Mouse (Mus musculus): Measurements from ENCODE around the gene Grin1. TPM values are rescaled to one million over a fixed set of nuclear protein-coding genes. Genes with fewer than 3 reads are reported as not detected.

Grin1 gene
- polyA plus RNA-seq, 1 experiment from 2014 or later: 0.46 TPM

DNA sequence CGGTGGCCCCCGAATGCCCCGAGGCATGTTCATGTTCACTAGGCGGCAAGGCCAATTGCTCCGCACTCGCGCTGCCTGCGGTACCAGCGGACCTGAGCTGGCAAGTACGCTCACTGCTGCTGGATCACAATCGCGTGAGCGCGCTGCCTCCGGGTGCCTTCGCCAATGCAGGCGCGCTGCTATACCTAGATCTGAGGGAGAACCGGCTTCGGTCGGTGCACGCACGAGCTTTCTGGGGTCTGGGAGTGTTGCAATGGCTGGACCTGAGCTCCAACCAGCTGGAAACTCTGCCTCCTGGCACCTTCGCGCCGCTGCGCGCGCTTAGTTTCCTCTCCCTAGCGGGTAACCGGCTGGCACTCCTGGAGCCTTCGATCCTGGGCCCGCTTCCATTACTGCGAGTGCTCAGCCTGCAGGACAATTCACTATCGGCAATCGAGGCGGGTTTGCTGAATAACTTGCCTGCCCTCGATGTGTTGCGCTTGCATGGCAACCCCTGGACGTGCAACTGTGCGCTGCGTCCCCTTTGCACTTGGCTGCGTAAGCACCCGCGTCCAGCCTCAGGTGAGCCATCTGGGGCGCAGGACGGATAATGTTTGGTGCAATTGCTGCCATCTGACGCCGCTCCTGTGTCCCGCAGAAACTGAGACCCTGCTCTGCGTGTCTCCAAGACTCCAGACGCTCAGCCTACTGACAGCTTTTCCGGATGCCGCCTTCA lies 28.7 kb downstream of the Grin1 start:
- peaks cover 27% of the 10 kb centered on the region for H3K4me1 ChIP-seq
- no peak overlapping the region for H3K27ac ChIP-seq
- H3K9me3 ChIP-seq (replicated peaks): no peaks in the 10 kb centered on the region
- H3K27me3 ChIP-seq (ENCODE audit: low read depth, poor library complexity, severe bottlenecking): peaks cover 94% of the 10 kb centered on the region
- H3K36me3 ChIP-seq: peaks cover 16% of the 10 kb centered on the region
- peak overlapping the region; percentile 22 for H3K4me3 ChIP-seq
- WGBS: 2% methylated on average over 54 of the region's 54 CpGs
- DNase-seq (ENCODE audit: low spot score): peak; percentile 41

DNA sequence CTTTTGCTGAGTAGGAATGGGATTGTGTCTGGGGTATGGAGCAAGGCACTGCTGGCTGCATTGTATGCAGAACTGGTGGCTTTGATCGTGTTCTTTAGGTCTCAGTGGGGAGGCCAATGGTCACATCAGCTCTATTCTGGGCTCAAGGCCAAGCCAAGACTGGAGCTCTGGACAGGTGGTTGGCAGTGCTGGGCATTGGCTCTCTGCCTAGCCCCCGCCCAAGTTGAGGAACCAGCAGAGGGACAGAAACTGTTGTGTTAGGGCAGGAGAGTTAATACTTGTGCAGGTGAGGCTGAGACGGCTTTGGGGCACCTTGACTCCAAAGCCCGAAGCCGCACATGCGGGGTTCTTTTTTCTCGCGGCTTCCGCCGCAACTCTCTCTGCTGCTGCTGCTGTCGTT lies 29.3 kb downstream of the Grin1 start, which contains the start of gene Lrrc26:
Gene Lrrc26 (plus strand): TSS at position 265 of the 400 bp plus-strand sequence.
- no peaks in the 10 kb centered on the region for H3K9me3 ChIP-seq (replicated peaks)
- H3K27me3 ChIP-seq (ENCODE audit: low read depth, poor library complexity, severe bottlenecking): peaks cover 88% of the 10 kb centered on the region
- no peak for DNase-seq (ENCODE audit: low spot score)
- H3K27ac ChIP-seq: no peak within 1 kb of the TSS
- H3K4me3 ChIP-seq: peak within 1 kb of the TSS; percentile 22
- peaks cover 27% of the 10 kb centered on the region for H3K4me1 ChIP-seq
- H3K36me3 ChIP-seq: peaks cover 22% of the 10 kb centered on the region
- 16% methylated on average over 11 of the region's 11 CpGs for WGBS

DNA sequence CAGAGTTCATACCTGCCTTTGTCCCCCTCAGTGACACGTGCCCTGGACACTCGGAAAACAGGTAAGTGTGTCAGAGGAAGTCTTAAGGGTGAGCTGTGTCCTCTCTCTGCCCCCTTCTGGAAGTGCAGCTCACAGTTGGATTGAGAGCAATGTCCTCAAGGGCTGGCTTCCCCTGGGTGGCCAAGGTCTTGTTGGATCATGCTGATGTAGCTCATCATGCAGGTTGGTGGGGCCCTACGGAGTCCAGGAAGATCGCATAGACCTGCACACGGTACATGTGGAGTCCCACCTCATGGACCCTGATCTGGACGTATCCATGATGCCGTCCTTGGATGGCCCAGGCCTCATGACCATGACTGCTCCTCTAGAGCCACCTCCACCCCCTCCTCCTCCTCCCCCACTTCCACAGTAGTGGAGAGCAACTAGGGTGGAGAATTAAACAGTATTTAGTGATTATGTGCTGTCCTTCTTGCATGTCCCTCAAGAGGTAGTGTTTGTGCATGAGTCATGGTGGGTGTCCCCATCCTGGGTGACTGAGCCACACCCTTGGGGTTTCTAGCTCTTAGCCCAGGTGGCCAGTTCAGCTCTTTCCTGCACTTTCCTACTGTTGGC lies 30.1 kb downstream of the Grin1 start:
- WGBS: 82% methylated on average over 7 of the region's 7 CpGs
- no peak overlapping the region for H3K27ac ChIP-seq
- H3K27me3 ChIP-seq (ENCODE audit: low read depth, poor library complexity, severe bottlenecking): peaks cover 80% of the 10 kb centered on the region
- no peak overlapping the region for H3K4me3 ChIP-seq
- H3K4me1 ChIP-seq: peaks cover 27% of the 10 kb centered on the region
- no peak for DNase-seq (ENCODE audit: low spot score)
- no peaks in the 10 kb centered on the region for H3K9me3 ChIP-seq (replicated peaks)
- H3K36me3 ChIP-seq: peaks cover 30% of the 10 kb centered on the region

DNA sequence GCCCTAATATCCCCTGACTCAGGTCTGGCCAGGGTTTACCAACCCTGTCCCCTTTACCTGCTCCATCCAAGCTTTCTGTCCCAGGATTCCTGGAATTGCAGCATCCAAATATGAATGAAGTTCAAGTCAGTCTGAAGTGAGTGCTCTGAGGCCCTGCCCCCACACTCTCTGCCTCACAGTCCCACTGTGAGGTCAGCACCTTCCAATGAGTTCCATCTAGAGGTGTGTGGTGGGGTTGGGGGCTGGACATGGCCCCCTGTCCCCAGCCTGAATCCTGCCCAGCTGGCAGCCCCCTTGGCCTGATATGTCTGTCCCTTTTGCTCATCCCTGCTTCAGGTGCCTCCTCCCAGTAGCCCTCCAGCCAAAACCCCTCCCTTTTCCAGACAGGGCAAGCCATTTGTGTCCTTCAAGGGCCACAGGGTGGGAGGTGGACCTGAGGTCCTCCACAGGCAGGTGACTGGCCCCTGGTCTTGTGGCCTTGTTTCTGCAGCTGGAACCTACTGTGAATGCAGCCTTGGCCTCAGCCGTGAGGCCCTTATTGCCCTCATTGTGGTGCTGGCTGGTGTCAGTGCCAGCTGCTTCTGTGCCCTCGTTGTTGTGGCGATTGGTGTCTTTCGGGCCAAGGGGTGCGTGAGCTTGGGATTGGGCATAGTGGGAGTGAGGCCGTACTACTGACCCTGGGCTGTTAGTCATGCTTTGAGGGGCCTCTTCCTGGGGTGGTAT lies 30.9 kb downstream of the Grin1 start, which contains the start of gene Tmem210:
Gene Tmem210 (plus strand): TSS at position 219 of the 723 bp plus-strand sequence.
- peaks cover 72% of the 10 kb centered on the region for H3K27me3 ChIP-seq (ENCODE audit: low read depth, poor library complexity, severe bottlenecking)
- WGBS: 85% methylated on average over 6 of the region's 6 CpGs
- H3K36me3 ChIP-seq: peaks cover 37% of the 10 kb centered on the region
- no peak within 1 kb of the TSS for H3K27ac ChIP-seq
- no peak within 1 kb of the TSS for H3K4me3 ChIP-seq
- no peaks in the 10 kb centered on the region for H3K9me3 ChIP-seq (replicated peaks)
- H3K4me1 ChIP-seq: peaks cover 27% of the 10 kb centered on the region
- DNase-seq (ENCODE audit: low spot score): no peak

DNA sequence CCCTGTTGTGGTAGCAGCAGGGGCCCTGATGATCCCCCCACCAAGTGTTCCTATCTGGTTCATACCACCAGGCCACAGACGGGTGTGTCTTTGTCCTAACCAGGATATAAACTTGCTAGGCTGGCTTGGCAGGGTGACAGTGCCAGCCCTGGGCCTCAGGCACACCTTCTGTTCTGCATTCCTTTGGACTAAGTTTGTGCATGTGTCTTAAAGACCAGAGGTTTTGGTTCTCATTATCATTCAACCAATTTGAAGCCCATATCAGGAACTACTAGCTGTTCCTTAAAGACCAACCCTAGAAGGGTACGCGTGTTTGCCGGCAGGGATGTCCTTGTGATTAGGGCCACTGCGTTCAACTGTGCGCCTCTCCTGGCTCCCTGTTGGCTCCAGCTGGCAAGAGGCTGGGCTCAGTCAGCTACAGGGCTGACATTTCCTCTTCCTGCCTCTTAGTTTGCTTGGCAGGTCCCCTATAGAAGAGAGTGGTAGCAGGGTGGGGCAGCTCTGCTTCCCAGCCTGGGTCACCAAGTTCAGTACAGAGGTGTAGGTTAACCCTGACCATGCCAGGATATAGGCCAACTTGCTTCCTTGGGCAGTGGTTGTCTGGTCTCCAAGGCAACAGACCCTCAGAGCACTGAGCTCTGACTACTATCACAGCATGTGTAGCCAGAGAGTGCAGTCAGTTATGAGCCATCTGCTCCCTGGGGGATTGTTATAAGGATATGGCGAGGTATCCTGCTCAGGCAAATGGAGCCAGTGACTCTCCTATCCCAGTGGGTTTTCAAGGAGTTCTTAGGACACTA lies 31.9 kb downstream of the Grin1 start:
- H3K4me1 ChIP-seq: peaks cover 22% of the 10 kb centered on the region
- H3K36me3 ChIP-seq: peaks cover 48% of the 10 kb centered on the region
- no peak for DNase-seq (ENCODE audit: low spot score)
- H3K27ac ChIP-seq: no peak overlapping the region
- H3K4me3 ChIP-seq: no peak overlapping the region
- WGBS: 55% methylated on average over 7 of the region's 7 CpGs
- peaks cover 62% of the 10 kb centered on the region for H3K27me3 ChIP-seq (ENCODE audit: low read depth, poor library complexity, severe bottlenecking)
- H3K9me3 ChIP-seq (replicated peaks): no peaks in the 10 kb centered on the region

DNA sequence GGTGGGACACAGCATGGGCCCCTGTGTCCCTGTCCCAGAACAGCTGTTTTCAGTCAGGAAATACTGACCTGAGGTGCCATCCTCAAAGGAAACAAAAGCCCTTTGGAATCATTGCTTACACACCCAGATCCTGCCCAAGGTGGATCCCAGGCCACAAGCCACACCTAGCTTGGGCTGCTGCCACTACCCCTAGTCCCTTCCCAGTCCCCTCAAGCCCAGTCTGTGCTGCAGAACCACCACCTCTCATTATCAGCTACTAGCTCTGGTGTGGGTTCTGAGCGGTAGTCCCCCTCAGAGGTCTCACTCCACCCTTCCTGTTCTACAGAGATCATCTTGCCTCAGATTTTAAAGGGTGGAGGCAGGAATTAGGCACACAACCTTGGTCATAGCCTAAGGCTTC lies 32.7 kb downstream of the Grin1 start:
- no peaks in the 10 kb centered on the region for H3K9me3 ChIP-seq (replicated peaks)
- peaks cover 15% of the 10 kb centered on the region for H3K4me1 ChIP-seq
- peaks cover 55% of the 10 kb centered on the region for H3K27me3 ChIP-seq (ENCODE audit: low read depth, poor library complexity, severe bottlenecking)
- WGBS: 92% methylated on average over 1 of the region's 1 CpGs
- no peak for DNase-seq (ENCODE audit: low spot score)
- H3K36me3 ChIP-seq: peaks cover 55% of the 10 kb centered on the region
- no peak overlapping the region for H3K4me3 ChIP-seq
- no peak overlapping the region for H3K27ac ChIP-seq

DNA sequence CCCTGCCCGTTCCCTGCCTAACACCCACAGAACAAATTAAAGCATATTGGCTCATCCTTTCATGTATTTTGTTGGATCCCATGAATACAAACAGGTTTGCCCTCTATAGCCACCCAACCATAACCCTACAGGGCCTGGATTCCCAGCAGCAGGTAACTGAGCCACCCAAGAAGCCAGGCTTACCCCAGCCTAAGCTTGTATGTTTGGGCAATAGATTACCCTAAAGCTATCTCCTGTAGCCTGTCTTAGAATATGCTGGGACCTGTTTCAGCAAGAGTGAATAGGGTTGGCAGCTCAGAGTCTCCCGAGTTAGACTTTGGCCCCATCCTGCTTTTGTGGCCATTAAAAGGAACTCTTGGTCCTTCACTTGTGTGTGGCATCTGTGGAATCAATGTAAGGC lies 33.4 kb downstream of the Grin1 start:
- Histone ChIP-seq H3K27me3 (ENCODE audit: low read depth, poor library complexity, severe bottlenecking) (peaks cover 47% of the 10 kb centered on the region), H3K4me1 (peaks cover 8% of the 10 kb centered on the region), H3K4me3 (no peak overlapping the region), H3K27ac (no peak overlapping the region), H3K9me3 (replicated peaks) (no peaks in the 10 kb centered on the region), H3K36me3 (peaks cover 62% of the 10 kb centered on the region)
- WGBS: 90% methylated on average over 2 of the region's 2 CpGs
- DNase-seq (ENCODE audit: low spot score): no peak

DNA sequence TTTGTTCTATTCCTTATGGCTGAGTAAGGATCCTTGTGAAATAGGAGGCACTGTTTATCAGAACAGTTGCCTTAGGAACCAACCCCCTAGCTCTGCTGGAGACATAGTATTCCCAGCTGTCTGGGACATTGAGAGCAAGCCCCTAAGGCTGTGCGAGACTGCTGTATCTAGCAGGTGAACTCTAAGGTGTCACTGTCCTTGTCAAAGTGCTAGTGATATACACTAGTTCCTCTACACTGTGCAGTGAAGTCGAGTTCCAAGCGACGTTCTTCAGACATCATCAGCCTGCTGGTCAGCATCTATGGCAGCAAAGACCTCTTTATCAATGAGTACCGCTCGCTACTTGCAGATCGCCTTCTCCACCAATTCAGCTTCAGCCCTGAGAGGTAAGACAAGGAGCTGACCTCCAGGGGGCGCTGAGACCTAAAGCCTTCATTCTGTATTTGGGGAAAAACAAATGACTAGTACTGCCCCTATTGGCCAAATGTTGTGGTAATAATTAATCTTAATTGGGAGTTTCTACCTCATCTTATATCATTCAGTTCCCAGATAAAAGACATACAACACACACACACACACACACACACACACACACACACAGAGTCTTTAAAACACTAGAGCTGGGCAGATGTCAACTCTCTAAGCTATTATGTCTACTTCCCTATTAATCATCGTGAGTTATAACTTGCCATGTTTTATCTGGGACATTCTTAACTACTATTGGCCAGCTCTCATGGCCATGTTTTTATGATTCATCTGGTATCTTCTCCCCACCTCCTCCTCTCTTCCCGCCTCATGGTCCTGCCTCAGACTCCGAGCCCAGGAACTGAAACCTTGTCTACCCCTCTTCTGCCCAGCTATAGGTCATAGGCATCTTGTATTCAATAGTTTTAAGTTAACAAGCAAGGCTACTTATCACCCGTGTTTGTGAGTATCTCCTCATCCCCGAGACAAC lies 39.8 kb downstream of the Grin1 start:
- no peak overlapping the region for H3K27ac ChIP-seq
- DNase-seq (ENCODE audit: low spot score): peak; percentile 79
- peaks cover 99% of the 10 kb centered on the region for H3K36me3 ChIP-seq
- no peaks in the 10 kb centered on the region for H3K4me1 ChIP-seq
- no peaks in the 10 kb centered on the region for H3K9me3 ChIP-seq (replicated peaks)
- no peak overlapping the region for H3K4me3 ChIP-seq
- 64% methylated on average over 13 of the region's 13 CpGs for WGBS
- no peaks in the 10 kb centered on the region for H3K27me3 ChIP-seq (ENCODE audit: low read depth, poor library complexity, severe bottlenecking)

DNA sequence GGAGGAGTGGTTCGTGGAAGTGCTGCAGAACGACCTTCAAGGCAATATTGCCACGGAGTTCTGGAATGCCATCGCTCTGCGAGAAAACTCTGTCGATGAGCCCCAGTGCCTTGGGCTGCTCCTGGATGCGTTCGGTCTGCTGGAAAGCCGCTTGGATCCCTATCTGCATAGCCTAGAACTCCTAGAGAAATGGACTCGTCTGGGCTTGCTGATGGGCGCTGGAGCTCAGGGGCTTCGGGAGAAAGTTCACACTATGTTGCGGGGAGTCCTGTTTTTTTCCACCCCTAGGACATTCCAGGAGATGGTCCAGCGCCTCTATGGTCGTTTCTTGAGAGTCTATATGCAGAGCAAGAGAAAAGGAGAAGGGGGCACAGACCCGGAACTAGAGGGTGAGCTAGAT lies 46.0 kb downstream of the Grin1 start:
- peak; percentile 32 for DNase-seq (ENCODE audit: low spot score)
- Histone ChIP-seq H3K4me3 (peak overlapping the region; percentile 94), H3K27ac (peak overlapping the region; percentile 87), H3K27me3 (ENCODE audit: low read depth, poor library complexity, severe bottlenecking) (no peaks in the 10 kb centered on the region), H3K36me3 (peaks cover 84% of the 10 kb centered on the region), H3K4me1 (peaks cover 26% of the 10 kb centered on the region), H3K9me3 (replicated peaks) (no peaks in the 10 kb centered on the region)
- WGBS: 39% methylated on average over 16 of the region's 16 CpGs

DNA sequence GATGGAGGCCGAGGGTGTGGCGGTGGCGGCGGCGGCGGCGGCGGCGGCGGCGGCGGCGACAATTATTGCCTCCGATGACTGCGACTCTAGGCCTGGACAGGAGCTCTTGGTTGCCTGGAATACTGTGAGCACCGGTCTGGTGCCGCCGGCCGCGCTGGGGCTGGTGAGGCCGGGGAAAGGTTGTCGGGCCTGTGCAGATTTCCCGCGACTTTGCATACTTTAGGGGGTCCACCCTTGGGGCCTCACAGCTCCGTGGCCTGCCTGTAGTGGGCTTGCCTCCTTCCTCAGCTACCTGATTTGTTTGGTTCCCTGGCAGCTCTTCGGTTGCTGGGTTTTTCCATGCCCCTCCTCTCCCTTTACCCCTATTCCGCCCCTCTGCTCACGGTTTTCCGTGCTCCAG lies 46.5 kb downstream of the Grin1 start:
- WGBS: under 1% methylated on average over 29 of the region's 29 CpGs
- H3K27ac ChIP-seq: peak overlapping the region; percentile 87
- H3K4me3 ChIP-seq: peak overlapping the region; percentile 94
- no peak for DNase-seq (ENCODE audit: low spot score)
- H3K27me3 ChIP-seq (ENCODE audit: low read depth, poor library complexity, severe bottlenecking): no peaks in the 10 kb centered on the region
- no peaks in the 10 kb centered on the region for H3K9me3 ChIP-seq (replicated peaks)
- peaks cover 80% of the 10 kb centered on the region for H3K36me3 ChIP-seq
- H3K4me1 ChIP-seq: peaks cover 26% of the 10 kb centered on the region

DNA sequence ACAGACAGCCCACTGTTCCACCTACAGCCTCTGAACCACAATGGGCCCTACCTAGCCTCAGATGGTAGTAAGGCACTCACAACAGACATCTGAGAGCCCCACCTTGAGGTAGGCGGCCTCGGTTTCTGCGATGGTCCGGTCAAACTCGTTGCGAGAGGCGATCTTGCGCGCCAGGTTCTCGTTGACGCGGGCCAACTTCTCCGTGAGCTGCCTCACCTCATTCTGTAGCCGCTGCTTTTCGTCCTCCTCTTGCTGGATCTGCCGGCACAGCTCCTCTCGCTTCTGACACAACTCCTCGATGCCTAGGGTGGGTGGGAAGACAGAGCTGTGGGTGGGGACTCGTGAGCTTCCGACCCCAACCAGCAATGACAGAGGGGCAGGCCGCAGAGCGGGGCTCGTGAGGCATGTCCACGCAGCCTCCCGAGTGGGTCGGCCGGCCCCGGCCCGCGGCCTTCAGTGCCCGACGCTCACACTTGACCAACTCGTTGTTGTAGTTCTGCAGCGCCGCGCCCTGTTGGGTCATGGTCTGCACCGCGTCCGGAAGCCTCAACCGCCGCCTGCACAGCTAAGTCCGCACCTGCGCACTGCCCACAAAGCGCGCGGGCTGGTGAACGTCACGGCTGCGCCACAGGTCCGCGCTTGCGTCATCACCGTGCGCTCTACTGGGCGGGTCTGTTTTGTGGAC lies 47.0 kb downstream of the Grin1 start, which contains the start of the genes Ssna1 and Anapc2:
Gene Ssna1 (minus strand): TSS at position 612 of the 685 bp plus-strand sequence.
Gene Anapc2 (plus strand): TSS at position 652 of the 685 bp plus-strand sequence.
- H3K27me3 ChIP-seq (ENCODE audit: low read depth, poor library complexity, severe bottlenecking): no peaks in the 10 kb centered on the region
- H3K9me3 ChIP-seq (replicated peaks): no peaks in the 10 kb centered on the region
- H3K36me3 ChIP-seq: peaks cover 75% of the 10 kb centered on the region
- H3K4me1 ChIP-seq: peaks cover 26% of the 10 kb centered on the region
- under 1% methylated on average over 55 of the region's 55 CpGs for WGBS
- peak within 1 kb of the TSS; percentile 87 for H3K27ac ChIP-seq
- peak within 1 kb of the TSS; percentile 94 for H3K4me3 ChIP-seq
- DNase-seq (ENCODE audit: low spot score): peak; percentile 100
